Comparison of ENCODE assay signal across 19 mouse cellular contexts in the genomic region with DNA sequence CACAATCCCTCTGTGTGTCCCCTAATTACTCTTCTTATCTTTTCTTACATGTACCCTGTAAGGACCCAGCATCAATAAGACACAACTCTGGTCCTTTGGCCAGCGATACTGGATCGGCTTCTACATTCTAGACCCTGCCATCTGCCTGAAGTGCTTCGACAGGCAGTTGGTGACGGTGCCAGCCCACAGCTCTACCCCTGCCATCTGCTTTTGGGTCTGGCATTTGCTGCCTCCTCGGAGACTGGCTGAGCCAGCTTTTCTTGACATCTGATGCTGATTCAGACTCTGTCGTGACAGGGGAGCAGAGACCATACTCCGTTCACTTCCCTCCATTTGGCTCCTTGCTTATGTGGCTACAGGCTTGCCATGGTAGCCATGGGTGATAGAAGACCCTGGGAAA. TPM values are rescaled to one million over a fixed set of nuclear protein-coding genes. Genes with fewer than 3 reads are reported as not detected.
A peak's percentile ranks its signal among the peaks of the same experiment; 100 is the strongest.
DNase-seq lines count a peak whose midpoint lies in the region; ATAC-seq lines count a peak whose summit lies in the region.
"Had no signal": no experiment of that assay in that cellular context is flagged by ENCODE, and none has a peak within 500 bp of the region (broad histone marks: within the 10 kb centered on the region; RNA-seq: fewer than 3 reads in every experiment).

No protein-coding gene starts in this region.

- DNase-seq in forebrain, embryonic 11.5 days (ENCODE audit: low spot score), result no peak
- DNase-seq in right cerebral cortex, adult 2 months (ENCODE audit: low spot score in 2 of 2), result peak; percentile 55 to 60
- DNase-seq in right cerebral cortex, postnatal 14 days, result no peak
- peak; percentile 80 to 86 for DNase-seq in layer of hippocampus, adult 18-20 months (ENCODE audit: low spot score in 2 of 2)
- no peak for DNase-seq in testis, postnatal 14 days (ENCODE audit: low spot score)
- DNase-seq in kidney, adult 11 months, result no peak
- DNase-seq in thymus, postnatal 36 days, result no peak
- DNase-seq: adrenal gland, adult 8-10 months; heart, adult 2 months; kidney, adult 2 months; lung, embryonic 14.5 days had no signal

- H3K27me3 ChIP-seq in forebrain, embryonic 13.5 days, result 0 out of 2 replicates have a peak, but pooled peaks cover 9% of the 10 kb centered on the region
- H3K27me3 ChIP-seq in forebrain, embryonic 11.5 days (ENCODE audit: control insufficient read depth, insufficient read depth, low read length), result no peaks in the 10 kb centered on the region

- no peak overlapping the region for H3K4me2 ChIP-seq in forebrain, embryonic 13.5 days
- no peak overlapping the region for H3K4me2 ChIP-seq in forebrain, embryonic 11.5 days (ENCODE audit: low read depth, low read length, severe bottlenecking)
- H3K4me2 ChIP-seq: embryonic facial prominence, embryonic 15.5 days; limb, embryonic 15.5 days; lung, embryonic 14.5 days had no signal

- H3K4me3 ChIP-seq in forebrain, embryonic 13.5 days, result no peak overlapping the region
- H3K4me3 ChIP-seq in forebrain, embryonic 11.5 days (ENCODE audit: low read depth, low read length), result no peak overlapping the region
- H3K4me3 ChIP-seq: embryonic facial prominence, embryonic 15.5 days; heart, adult 2 months; left cerebral cortex, adult 2 months; limb, embryonic 15.5 days had no signal

- ATAC-seq in forebrain, embryonic 13.5 days, result peak; percentile 77; the same call in 1 of the 2 replicates
- ATAC-seq in forebrain, embryonic 11.5 days (replicated peaks; ENCODE audit: low FRiP score), result no peak

- H3K9me3 ChIP-seq in forebrain, embryonic 13.5 days (replicated peaks), result no peaks in the 10 kb centered on the region
- H3K9me3 ChIP-seq in forebrain, embryonic 11.5 days (ENCODE audit: control insufficient read depth, low read length), result no peaks in the 10 kb centered on the region
- H3K9me3 ChIP-seq: embryonic facial prominence, embryonic 15.5 days; limb, embryonic 15.5 days had no signal

- no peak overlapping the region; the same call in 1 of the 2 replicates for H3K9ac ChIP-seq in forebrain, embryonic 13.5 days
- H3K9ac ChIP-seq in forebrain, embryonic 11.5 days (ENCODE audit: low read length), result no peak overlapping the region
- H3K9ac ChIP-seq: embryonic facial prominence, embryonic 15.5 days; limb, embryonic 15.5 days; lung, embryonic 14.5 days had no signal

- no peaks in the 10 kb centered on the region for H3K36me3 ChIP-seq in forebrain, embryonic 13.5 days (ENCODE audit: poor library complexity, severe bottlenecking)
- H3K36me3 ChIP-seq in forebrain, embryonic 11.5 days (ENCODE audit: control insufficient read depth, insufficient read depth, low read length), result no peaks in the 10 kb centered on the region
- H3K36me3 ChIP-seq: embryonic facial prominence, embryonic 15.5 days; limb, embryonic 15.5 days had no signal

- 74% methylated on average over 7 of the region's 7 CpGs for WGBS in forebrain, embryonic 13.5 days
- WGBS in forebrain, embryonic 11.5 days, result 85% methylated on average over 7 of the region's 7 CpGs

- no peaks in the 10 kb centered on the region for H3K4me1 ChIP-seq in forebrain, embryonic 13.5 days
- no peaks in the 10 kb centered on the region for H3K4me1 ChIP-seq in forebrain, embryonic 11.5 days (replicated peaks; ENCODE audit: control insufficient read depth, insufficient read depth, low read length)
- H3K4me1 ChIP-seq: embryonic facial prominence, embryonic 15.5 days had no signal

- H3K27ac ChIP-seq in forebrain, embryonic 13.5 days, result no peak overlapping the region
- no peak overlapping the region for H3K27ac ChIP-seq in forebrain, embryonic 11.5 days (ENCODE audit: low read depth, low read length)
- H3K27ac ChIP-seq: embryonic facial prominence, embryonic 15.5 days; heart, adult 2 months; left cerebral cortex, adult 2 months; limb, embryonic 15.5 days had no signal

RNA-seq across cellular contexts. Expression of a gene that starts 9.8 kb away (rescaled TPM):
- 0.26 and 0.39 TPM in 2 replicates for polyA plus RNA-seq in forebrain, embryonic 13.5 days (2015; fragmentation: Nextera tagmentation; extraction: Ambion mirVana)
- 1.1 and 2.1 TPM in 2 replicates for polyA plus RNA-seq in forebrain, embryonic 11.5 days (2014; fragmentation: Nextera tagmentation; extraction: Ambion mirVana)
- under 1 TPM in 1 of 2 experiments, not detected in 1; 0.37 TPM for total RNA-seq in layer of hippocampus, adult 18-20 months (2021)
- total RNA-seq: common myeloid progenitor, adult 5-6 weeks; gastrocnemius, adult 18-20 months; heart, adult 2 months; hematopoietic stem cell, adult 5-6 weeks; megakaryocyte progenitor cell, adult 5-6 weeks had no signal

RNA-seq across cellular contexts. Expression of a gene that starts 10.6 kb away (rescaled TPM):
- polyA plus RNA-seq in forebrain, embryonic 13.5 days (2015; fragmentation: Nextera tagmentation; extraction: Ambion mirVana), result 1.5 and 2.9 TPM in 2 replicates
- polyA plus RNA-seq in forebrain, embryonic 11.5 days (2014; fragmentation: Nextera tagmentation; extraction: Ambion mirVana), result 1.8 and 1.9 TPM in 2 replicates
- 100 to 1,000 TPM; 178 to 179 TPM for total RNA-seq in layer of hippocampus, adult 18-20 months (2021)
- total RNA-seq: common myeloid progenitor, adult 5-6 weeks; hematopoietic stem cell, adult 5-6 weeks; megakaryocyte progenitor cell, adult 5-6 weeks had no signal

RNA-seq across cellular contexts. Expression of a gene that starts 29.1 kb away (rescaled TPM):
- 0.27 TPM in 1 of 2 replicates, not detected in the other for polyA plus RNA-seq in forebrain, embryonic 13.5 days (2015; fragmentation: Nextera tagmentation; extraction: Ambion mirVana)
- polyA plus RNA-seq in forebrain, embryonic 11.5 days (2014; fragmentation: Nextera tagmentation; extraction: Ambion mirVana), result 0.76 and 0.80 TPM in 2 replicates
- total RNA-seq in layer of hippocampus, adult 18-20 months (2021), result not detected
- total RNA-seq: common myeloid progenitor, adult 5-6 weeks; hematopoietic stem cell, adult 5-6 weeks; left cerebral cortex, adult 2 months; megakaryocyte progenitor cell, adult 5-6 weeks had no signal

RNA-seq across cellular contexts. Expression of a gene that starts 36.8 kb away (rescaled TPM):
- polyA plus RNA-seq in forebrain, embryonic 13.5 days (2015; fragmentation: Nextera tagmentation; extraction: Ambion mirVana), result 311 and 312 TPM in 2 replicates
- 348 and 363 TPM in 2 replicates for polyA plus RNA-seq in forebrain, embryonic 11.5 days (2014; fragmentation: Nextera tagmentation; extraction: Ambion mirVana)
- 100 to 1,000 TPM; 135 to 141 TPM for total RNA-seq in layer of hippocampus, adult 18-20 months (2021)

RNA-seq across cellular contexts. Expression of a gene that starts 44.2 kb away (rescaled TPM):
- polyA plus RNA-seq in forebrain, embryonic 13.5 days (2015; fragmentation: Nextera tagmentation; extraction: Ambion mirVana), result not detected in 2 replicates
- 0.16 TPM in 1 of 2 replicates, not detected in the other for polyA plus RNA-seq in forebrain, embryonic 11.5 days (2014; fragmentation: Nextera tagmentation; extraction: Ambion mirVana)
- total RNA-seq in layer of hippocampus, adult 18-20 months (2021), result not detected
- total RNA-seq: common myeloid progenitor, adult 5-6 weeks; gastrocnemius, adult 18-20 months; hematopoietic stem cell, adult 5-6 weeks; left cerebral cortex, adult 2 months had no signal
- polyA plus RNA-seq: limb, embryonic 15.5 days; lung, embryonic 14.5 days had no signal

Comparison
In these comparisons a context has a peak if more than half of its experiments do, and no peak if none do; other contexts are left out.
1. DNase-seq: peak in right cerebral cortex, adult 2 months (2 of 2) and layer of hippocampus, adult 18-20 months (2 of 2); none in forebrain, embryonic 11.5 days (single experiment), right cerebral cortex, postnatal 14 days (single experiment), testis, postnatal 14 days (single experiment), kidney, adult 11 months (single experiment) and thymus, postnatal 36 days (0 of 2).